Mouse (Mus musculus) hindbrain, embryonic 16.5 days (tissue): ENCODE results near the gene Ube2q2. TPM values are rescaled to one million over a fixed set of nuclear protein-coding genes. Genes with fewer than 3 reads are reported as not detected.

Experiments
- ATAC-seq: fragments of 200-750 bp; cut with Nextera tagmentation; 2 replicates; pipeline ENCODE4 v1.8.0; 2017; ENCODE audit warnings: moderate TSS enrichment, moderate library complexity
- H3K27ac ChIP-seq: fragments of 300-500 bp; sonication (generic); 2 replicates; pipeline ENCODE4 v1.5.1; 2014; ENCODE audit warnings: low read depth, mild to moderate bottlenecking, control low read depth, low read length, moderate library complexity
- H3K27me3 ChIP-seq: fragments of 300-500 bp; sonication (generic); replicated peaks from 2 replicates; pipeline ENCODE4 v1.6.1; 2014; ENCODE audit warnings: low read length; ENCODE audit not compliant: control insufficient read depth, insufficient read depth
- H3K36me3 ChIP-seq: fragments of 300-500 bp; sonication (generic); 2 replicates; pipeline ENCODE4 v1.6.1; 2014; ENCODE audit warnings: mild to moderate bottlenecking, low read length, moderate library complexity, mixed read lengths; ENCODE audit not compliant: control insufficient read depth, insufficient read depth
- H3K4me1 ChIP-seq: fragments of 300-500 bp; sonication (generic); 2 replicates; pipeline ENCODE4 v1.6.1; 2014; ENCODE audit warnings: low read depth, low read length; ENCODE audit not compliant: control insufficient read depth, insufficient read depth
- H3K4me2 ChIP-seq: fragments of 300-500 bp; sonication (generic); 2 replicates; pipeline ENCODE4 v1.6.1; 2014; ENCODE audit warnings: mild to moderate bottlenecking, low read length, control low read depth, moderate library complexity
- H3K4me3 ChIP-seq: fragments of 300-500 bp; sonication (generic); 2 replicates; pipeline ENCODE4 v1.5.1; 2014; ENCODE audit warnings: mild to moderate bottlenecking, low read length, control low read depth, moderate library complexity
- H3K9ac ChIP-seq: fragments of 300-500 bp; sonication (generic); 2 replicates; pipeline ENCODE4 v1.6.1; 2014; ENCODE audit warnings: low read depth, mild to moderate bottlenecking, control low read depth, low read length, moderate library complexity
- H3K9me3 ChIP-seq: fragments of 300-500 bp; sonication (generic); 2 replicates; pipeline ENCODE4 v1.6.1; 2014; ENCODE audit warnings: mild to moderate bottlenecking, low read length, moderate library complexity; ENCODE audit not compliant: control insufficient read depth
- WGBS: fragments of 180-500 bp; shearing (Covaris S2); extraction: QIAGEN DNeasy Blood & Tissue Kit; methylation state at CpG from one replicate; pipeline ENCODE4 v1.1.7; 2014; 5-methylcytosine and 5-hydroxymethylcytosine counted together
- polyA plus RNA-seq: library from polyadenylated mRNA; unstranded; fragments of >200 nt; fragmentation: Nextera tagmentation; extraction: Ambion mirVana; gene quantifications from 2 replicates; pipeline ENCODE4 v1.2.1, GENCODE M21; 2015

Ube2q2 gene
- polyA plus RNA-seq, 1 experiment from 2014 or later: 17.7 TPM

DNA sequence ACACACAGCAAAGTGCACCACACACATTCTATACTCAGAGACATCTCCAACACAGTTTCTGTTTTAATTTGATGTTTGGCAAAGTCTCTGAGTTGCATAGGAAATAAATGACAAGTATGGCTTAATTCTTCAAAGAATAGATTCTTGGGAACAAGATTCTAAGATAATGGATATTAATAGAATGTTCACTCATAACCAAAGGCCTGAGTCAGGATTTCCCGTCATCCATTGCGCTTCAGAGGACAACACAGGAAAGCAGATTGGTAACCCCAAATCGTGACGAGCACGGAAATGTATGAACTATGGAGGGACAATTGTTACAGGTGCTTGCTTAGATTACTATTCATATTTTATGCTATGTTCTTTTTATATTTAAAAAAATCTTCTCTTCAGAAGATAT is 106.4 kb downstream of the Ube2q2 start:
- ATAC-seq: no peak
- Histone ChIP-seq H3K27ac (no peak overlapping the region), H3K27me3 (no peaks in the 10 kb centered on the region), H3K4me3 (no peak overlapping the region), H3K4me1 (no peaks in the 10 kb centered on the region), H3K9ac (no peak overlapping the region), H3K9me3 (no peaks in the 10 kb centered on the region), H3K4me2 (no peak overlapping the region), H3K36me3 (no peaks in the 10 kb centered on the region)
- 93% methylated on average over 5 of the region's 5 CpGs for WGBS

DNA sequence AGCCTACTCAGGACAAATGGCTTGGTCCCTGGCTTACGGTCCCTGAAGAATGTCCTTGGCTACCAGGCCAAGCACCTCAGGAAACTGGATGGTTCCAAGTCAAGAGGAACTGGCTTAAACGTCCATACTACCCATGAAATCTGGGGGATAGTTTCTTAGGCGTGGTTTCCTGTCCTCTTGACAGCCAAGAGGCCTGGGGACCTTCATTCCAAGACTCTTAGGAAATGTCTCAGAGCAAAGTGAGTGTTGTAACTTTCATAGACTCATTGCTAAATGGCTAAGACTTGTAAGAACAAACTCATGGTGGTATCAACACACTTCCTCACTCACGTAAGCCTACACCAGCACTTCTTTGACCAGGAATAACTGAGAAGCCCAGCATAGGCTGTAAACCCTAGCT is 107.0 kb downstream of the Ube2q2 start:
- Histone ChIP-seq H3K36me3 (no peaks in the 10 kb centered on the region), H3K4me2 (no peak overlapping the region), H3K27me3 (no peaks in the 10 kb centered on the region), H3K4me1 (no peaks in the 10 kb centered on the region), H3K9me3 (no peaks in the 10 kb centered on the region), H3K27ac (no peak overlapping the region), H3K4me3 (no peak overlapping the region), H3K9ac (no peak overlapping the region)
- WGBS: 73% methylated on average over 4 of the region's 4 CpGs
- no peak for ATAC-seq

DNA sequence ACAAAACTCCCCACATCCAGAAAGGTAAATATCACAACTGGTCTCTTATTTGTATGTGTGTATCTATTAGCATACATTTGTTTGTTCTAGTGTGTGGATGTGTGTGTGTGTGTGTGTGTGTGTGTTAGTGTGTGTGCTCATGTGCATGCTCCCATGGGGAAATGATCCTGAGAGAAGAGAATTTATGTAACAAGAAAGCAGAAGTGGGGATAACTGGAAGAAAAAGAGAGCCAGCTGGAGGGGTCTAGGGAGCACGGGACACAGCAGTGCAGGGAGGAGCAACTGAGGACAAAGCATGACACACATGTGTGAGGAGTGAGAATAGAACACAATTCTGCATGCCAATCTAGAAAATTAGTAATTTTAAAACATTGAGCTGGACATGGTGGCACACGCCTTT is 108.5 kb downstream of the Ube2q2 start:
- no peak overlapping the region for H3K4me3 ChIP-seq
- H3K4me2 ChIP-seq: no peak overlapping the region
- H3K27me3 ChIP-seq: no peaks in the 10 kb centered on the region
- no peaks in the 10 kb centered on the region for H3K4me1 ChIP-seq
- H3K9ac ChIP-seq: no peak overlapping the region
- 84% methylated on average over 2 of the region's 2 CpGs for WGBS
- no peak overlapping the region for H3K27ac ChIP-seq
- no peak for ATAC-seq
- no peaks in the 10 kb centered on the region for H3K9me3 ChIP-seq
- no peaks in the 10 kb centered on the region for H3K36me3 ChIP-seq

Other genes with a start within 250 kb of the Ube2q2 start
- 1.9 and 2.2 TPM in 2 replicates for gene Hykk, start 231.6 kb upstream of the Ube2q2 start, polyA plus RNA-seq
- gene Psma4, start 198.1 kb upstream of the Ube2q2 start, polyA plus RNA-seq: 256 and 265 TPM in 2 replicates
- 0.86 and 0.90 TPM in 2 replicates for gene AY074887, start 197.9 kb upstream of the Ube2q2 start, polyA plus RNA-seq
- 0.86 and 3.7 TPM in 2 replicates for gene Chrna5, start 168.0 kb upstream of the Ube2q2 start, polyA plus RNA-seq
- gene Chrna3, start 122.3 kb upstream of the Ube2q2 start, polyA plus RNA-seq: 18.8 and 20.2 TPM in 2 replicates
- 1.5 and 1.6 TPM in 2 replicates for gene Chrnb4, start 100.1 kb upstream of the Ube2q2 start, polyA plus RNA-seq
- 84.3 and 85.7 TPM in 2 replicates for gene Fbxo22, start 60.1 kb downstream of the Ube2q2 start, polyA plus RNA-seq
- gene Nrg4, start 178.0 kb downstream of the Ube2q2 start, polyA plus RNA-seq: 1.6 and 1.7 TPM in 2 replicates
- gene Tmem266, start 178.1 kb downstream of the Ube2q2 start, polyA plus RNA-seq: 6.0 and 6.5 TPM in 2 replicates